Mouse (Mus musculus) cerebellum, postnatal 25 days (tissue): ENCODE measurements around the gene Kcnk4.

ENCODE experiments used
- DNase-seq, 2 experiments: peaks; one replicate each; pipeline ENCODE4 v3.0.0; 2021; ENCODE audit warnings: mixed read lengths in 2 of 2

The Kcnk4 gene

GRCm38 (mm10) chr19:6968491-6969271 lies 34.4 kb upstream of the Kcnk4 start:
- DNase-seq: peak in 1 of 2 experiments; percentile 39

- DNase-seq: no peak
Measured at GRCm38 (mm10) chr19:6956461-6956860, 22.1 kb upstream of the Kcnk4 start.

GRCm38 (mm10) chr19:6955424-6955823 lies 21.1 kb upstream of the Kcnk4 start:
- DNase-seq: no peak

GRCm38 (mm10) chr19:6954046-6954445 lies 19.7 kb upstream of the Kcnk4 start:
- DNase-seq: peak; percentile 34 to 71

- peak; percentile 34 to 51 for DNase-seq
Measured at GRCm38 (mm10) chr19:6952712-6953037, 18.4 kb upstream of the Kcnk4 start.

GRCm38 (mm10) chr19:6951994-6952711 lies 17.8 kb upstream of the Kcnk4 start:
- peak; percentile 78 to 86 for DNase-seq

GRCm38 (mm10) chr19:6951381-6951968 lies 17.2 kb upstream of the Kcnk4 start:
- peak; percentile 92 to 94 for DNase-seq

- DNase-seq: peak; percentile 72 to 75
Measured at GRCm38 (mm10) chr19:6950613-6951153, 16.4 kb upstream of the Kcnk4 start.

- DNase-seq: no peak
Measured at GRCm38 (mm10) chr19:6949951-6950350, 15.6 kb upstream of the Kcnk4 start.

GRCm38 (mm10) chr19:6949532-6949931 lies 15.2 kb upstream of the Kcnk4 start:
- DNase-seq: no peak

- peak; percentile 87 to 91 for DNase-seq
Measured at GRCm38 (mm10) chr19:6948186-6948585, 13.9 kb upstream of the Kcnk4 start.

GRCm38 (mm10) chr19:6947742-6948141 lies 13.4 kb upstream of the Kcnk4 start:
- DNase-seq: no peak

GRCm38 (mm10) chr19:6943709-6944108 lies 9.4 kb upstream of the Kcnk4 start:
- DNase-seq: no peak

GRCm38 (mm10) chr19:6942764-6943163 lies 8.4 kb upstream of the Kcnk4 start:
- no peak for DNase-seq

GRCm38 (mm10) chr19:6942249-6942691 lies 8.0 kb upstream of the Kcnk4 start, which contains the start of gene Gpr137:
Gpr137 (minus strand) TSS chr19:6942480.
- DNase-seq: peak; percentile 92 to 95

GRCm38 (mm10) chr19:6941372-6942248 lies 7.3 kb upstream of the Kcnk4 start, which contains the start of gene Bad:
Bad (plus strand) TSS chr19:6941861.
- peak; percentile 96 to 98 for DNase-seq

- peak in 1 of 2 experiments; percentile 52 for DNase-seq
Measured at GRCm38 (mm10) chr19:6940396-6941351, 6.4 kb upstream of the Kcnk4 start.

- DNase-seq: peak; percentile 49 to 51
Measured at GRCm38 (mm10) chr19:6939106-6940002, 5.0 kb upstream of the Kcnk4 start.

GRCm38 (mm10) chr19:6937541-6938465 lies 3.5 kb upstream of the Kcnk4 start:
- DNase-seq: peak; percentile 76 to 79
